Mouse (Mus musculus) small intestine, adult 2 months (tissue): ENCODE results near the gene Cdkn2aipnl.

ENCODE experiments used
- CTCF ChIP-seq: fragments of 200-500 bp; IDR thresholded peaks from 2 replicates; pipeline ENCODE4 v1.5.1; 2012; ENCODE audit warnings: low read depth, mild to moderate bottlenecking, control low read depth, inconsistent platforms, low read length, moderate library complexity, mixed read lengths; ENCODE audit not compliant: insufficient replicate concordance, insufficient read length; ENCODE audit errors: extremely low read depth
- POLR2A ChIP-seq: fragments of 200-500 bp; IDR thresholded peaks from 2 replicates; pipeline ENCODE4 v1.6.1; 2012; ENCODE audit warnings: low read depth, mild to moderate bottlenecking, control low read depth, inconsistent platforms, low read length, moderate library complexity

GRCm38 (mm10) chr11:52018217-52018616 lies 50.8 kb downstream of the Cdkn2aipnl start:
- TF ChIP-seq CTCF (no peak), POLR2A (no peak)
